Mouse (Mus musculus) left cerebral cortex, postnatal 36 days (tissue): ENCODE measurements at regions not wholly inside any gene's neighbourhood (a gene's known extent, or its start where the extent isn't known, plus 50 kb on each side); places are given as distances from the start of the nearest gene placed in this dataset.
A peak's percentile ranks its signal among the peaks of the same experiment; 100 is the strongest.

Experiments used
- DNase-seq, 2 experiments: peaks; one replicate each; pipeline ENCODE4 v3.0.0; 2021 to 2022; ENCODE audit warnings: low spot score in 2 of 2, mixed read lengths in 1 of 2
- intact Hi-C: fragments of 180-260 bp; cut with DNase I; formaldehyde crosslinking; loops from one replicate; pipeline ENCODE4 v1.15.1; 2025

DNA sequence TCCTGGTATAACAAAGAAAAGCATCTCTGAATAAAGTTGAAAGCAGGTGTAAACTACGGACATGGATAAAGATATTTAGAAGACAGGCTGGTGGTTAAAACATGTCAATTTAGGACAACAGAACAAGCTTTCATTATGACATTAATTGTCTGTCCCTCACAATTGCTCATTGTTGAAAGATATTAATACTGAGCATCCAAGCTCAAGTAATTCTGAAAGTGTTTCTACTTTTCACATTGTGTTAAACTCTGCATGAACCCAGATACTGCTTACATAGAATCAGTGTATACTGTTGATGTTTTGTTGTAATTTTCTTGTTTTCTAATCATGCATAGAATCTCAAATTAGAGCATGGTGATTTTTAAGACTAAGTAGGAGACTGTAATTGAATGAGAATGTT lies 614.7 kb upstream of the Lingo2 start:
- intact Hi-C loops, result no loop called here
- no peak for DNase-seq

- DNase-seq, result no peak
- intact Hi-C loops, result no loop called here
These were observed 608.7 kb upstream of the Lingo2 start for GRCm38 (mm10) chr4:37560209-37560608.

DNA sequence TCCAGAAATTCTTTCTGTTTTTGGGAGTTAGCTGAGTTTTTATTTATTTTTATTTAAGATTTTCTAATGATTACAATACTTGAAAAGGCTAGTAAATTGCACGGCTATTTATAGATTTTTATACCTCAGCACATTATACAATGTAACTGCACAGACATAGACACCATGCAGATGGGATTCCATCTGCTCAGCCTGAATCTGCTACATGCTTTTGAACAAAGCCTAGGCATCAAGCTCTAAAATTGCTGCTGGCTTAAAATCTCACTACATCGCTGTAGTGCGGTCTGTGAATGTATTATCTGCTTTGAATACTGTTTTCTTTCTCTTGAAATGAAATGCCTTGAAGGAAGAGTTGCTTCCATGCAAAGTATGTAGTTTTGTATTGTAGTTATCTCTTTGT lies 594.5 kb upstream of the Lingo2 start:
- DNase-seq, result peak; percentile 12 to 38
- intact Hi-C loops, result no loop called here

GRCm38 (mm10) chr4:37507732-37508131 lies 556.2 kb upstream of the Lingo2 start:
- DNase-seq, result no peak
- intact Hi-C loops, result no loop called here
